Mouse (Mus musculus) liver, embryonic 18 days (tissue): Measurements from ENCODE around the gene Slco2b1. TPM values are rescaled to one million over a fixed set of nuclear protein-coding genes. Genes with fewer than 3 reads are reported as not detected.

ENCODE experiments used
- polyA plus RNA-seq: library from polyadenylated mRNA; depleted of rRNA; stranded (reverse); fragments of >200 nt; gene quantifications from 2 replicates; pipeline ENCODE4 v1.2.3, GENCODE M21; 2012; rRNA removed

Gene Slco2b1
- 0.58 and 0.59 TPM in 2 replicates for polyA plus RNA-seq

DNA sequence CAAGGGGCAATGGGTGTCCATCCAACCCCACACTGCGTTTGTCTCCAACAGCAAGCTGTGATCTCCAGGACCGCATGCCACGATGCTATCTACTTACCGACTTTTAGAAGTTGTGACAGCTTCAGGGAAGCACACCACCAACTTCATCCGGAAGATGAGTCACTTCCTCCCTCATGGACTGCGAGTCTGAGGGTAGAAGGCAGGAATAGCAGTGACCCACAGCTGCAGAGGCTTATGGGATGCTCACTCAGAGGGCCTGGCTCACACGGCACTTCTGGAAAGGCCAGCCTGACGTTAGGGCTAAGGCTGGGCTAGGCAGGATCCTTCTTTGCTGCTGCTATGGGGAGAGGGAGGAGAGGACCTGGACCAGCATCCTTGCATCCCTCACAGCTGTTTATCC lies at the start of gene Slco2b1:
Gene Slco2b1 (minus strand): TSS at position 175 of the 400 bp plus-strand sequence.

DNA sequence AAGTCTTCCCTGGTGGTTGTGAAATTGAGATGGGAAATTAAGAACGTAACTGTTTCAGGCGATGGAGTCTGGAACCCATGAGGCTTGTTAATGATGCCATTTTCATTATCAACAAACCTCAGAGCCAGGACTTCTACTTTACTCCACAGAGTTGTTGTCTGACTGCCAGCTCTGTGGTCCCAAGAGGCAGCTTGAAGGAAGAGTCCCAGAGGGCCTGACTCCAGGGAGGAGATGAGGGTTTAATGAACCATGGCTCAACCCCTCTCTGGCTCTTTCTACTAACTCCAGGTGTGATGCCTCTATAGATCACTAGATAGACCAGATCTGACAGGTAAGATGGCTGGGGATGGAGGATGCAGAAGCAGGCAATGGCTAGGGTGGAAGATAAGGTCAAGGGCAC lies 18.8 kb upstream of the Slco2b1 start, which contains the start of gene Olfr520:
Gene Olfr520 (plus strand): TSS at position 301 of the 400 bp plus-strand sequence.

DNA sequence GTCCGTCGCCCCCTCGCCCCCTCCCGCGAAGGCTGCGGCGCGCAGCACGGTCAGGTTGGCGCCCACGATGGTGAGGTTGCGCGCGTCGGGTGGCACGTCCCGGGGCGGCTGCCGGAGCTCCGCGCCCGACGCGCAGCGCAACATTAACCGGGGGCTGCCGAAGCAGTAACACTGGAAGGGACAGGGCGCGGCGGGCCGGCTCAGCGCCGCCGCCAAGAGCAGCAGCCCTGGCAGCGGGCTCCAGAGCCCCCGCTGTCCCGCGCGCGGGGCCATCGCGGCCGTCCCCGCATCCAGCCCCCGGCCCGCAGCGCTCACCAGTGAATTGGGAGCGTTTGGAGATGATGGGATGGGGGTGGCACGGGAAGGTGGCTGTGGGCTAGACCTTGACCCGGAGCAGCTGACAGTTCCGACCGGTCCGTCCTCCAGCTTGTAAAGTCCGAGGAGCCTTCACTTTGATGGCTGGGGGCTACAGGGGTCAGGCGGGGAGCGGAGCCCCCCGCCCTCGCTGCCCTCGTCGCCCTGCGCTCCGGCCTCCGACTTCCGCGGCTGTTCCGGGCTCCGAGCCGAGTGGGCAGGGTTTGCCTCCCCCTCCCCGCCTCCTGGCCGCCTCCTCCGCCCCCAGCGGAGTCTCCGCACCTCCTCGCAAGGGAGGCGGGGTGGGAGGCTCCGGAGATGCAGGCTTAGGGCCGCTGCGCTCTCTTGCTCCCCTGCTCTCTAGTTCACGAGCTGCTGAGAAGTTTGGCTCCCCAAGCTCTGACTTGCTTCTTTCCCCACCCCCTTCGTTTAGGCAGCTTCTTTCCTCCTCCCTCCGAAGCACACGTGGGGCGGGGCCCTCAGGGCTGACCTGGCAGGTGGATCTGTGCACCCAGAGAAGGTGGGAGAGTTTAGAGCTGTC lies 84.5 kb downstream of the Slco2b1 start, which contains the start of gene Tpbgl:
Gene Tpbgl (minus strand): TSS at position 728 of the 895 bp plus-strand sequence.

Other genes starting within 250 kb of the Slco2b1 start
- 0.10 and 0.34 TPM in 2 replicates for gene Klhl35, start 245.3 kb downstream of the Slco2b1 start, polyA plus RNA-seq
- 725 and 803 TPM in 2 replicates for gene Rps3, start 227.6 kb downstream of the Slco2b1 start, polyA plus RNA-seq
- gene Arrb1, start 175.9 kb downstream of the Slco2b1 start, polyA plus RNA-seq, result 83.7 and 86.8 TPM in 2 replicates
- 0.32 and 0.42 TPM in 2 replicates for gene Tpbgl, start 84.2 kb downstream of the Slco2b1 start, polyA plus RNA-seq
- gene Olfr520, start 18.9 kb upstream of the Slco2b1 start, polyA plus RNA-seq, result not detected in 2 replicates
- not detected in 2 replicates for gene Olfr521, start 52.2 kb upstream of the Slco2b1 start, polyA plus RNA-seq
- 2.9 and 3.0 TPM in 2 replicates for gene Neu3, start 117.1 kb upstream of the Slco2b1 start, polyA plus RNA-seq
- 0.02 TPM in 2 replicates for gene Xrra1, start 147.8 kb upstream of the Slco2b1 start, polyA plus RNA-seq
- gene Spcs2, start 152.1 kb upstream of the Slco2b1 start, polyA plus RNA-seq, result 66.2 and 71.1 TPM in 2 replicates